ENCODE assay signal across 8 mouse cellular contexts in genomic region chr10:80434233-80434592, GRCm38 (mm10). TPM values are rescaled to one million over a fixed set of nuclear protein-coding genes. Genes with fewer than 3 reads are reported as not detected.
A peak's percentile ranks its signal among the peaks of the same experiment; 100 is the strongest.
DNase-seq lines count a peak whose midpoint lies in the region; ATAC-seq lines count a peak whose summit lies in the region.

No protein-coding gene starts in this region.

- 12% methylated on average over 8 of the region's 8 CpGs for WGBS in kidney, embryonic 15.5 days
- 16% methylated on average over 8 of the region's 8 CpGs for WGBS in embryonic facial prominence, embryonic 10.5 days
- 12% methylated on average over 8 of the region's 8 CpGs for WGBS in intestine, embryonic 15.5 days
- WGBS in midbrain, embryonic 16.5 days: 12% methylated on average over 8 of the region's 8 CpGs

- H3K9me3 ChIP-seq in kidney, embryonic 15.5 days (replicated peaks): no peaks in the 10 kb centered on the region
- H3K9me3 ChIP-seq in embryonic facial prominence, embryonic 10.5 days: no peaks in the 10 kb centered on the region
- no peaks in the 10 kb centered on the region for H3K9me3 ChIP-seq in intestine, embryonic 15.5 days
- H3K9me3 ChIP-seq in midbrain, embryonic 16.5 days (replicated peaks; ENCODE audit: control insufficient read depth, low read length, poor library complexity, severe bottlenecking): no peaks in the 10 kb centered on the region

- no peak for DNase-seq in kidney, adult 8-10 months
- DNase-seq in embryonic facial prominence, embryonic 10.5 days (ENCODE audit: low spot score): no peak
- DNase-seq in cerebellum, postnatal 4 days (ENCODE audit: low spot score in 2 of 2): no peak
- no peak for DNase-seq in gastrocnemius, adult 18-20 months (ENCODE audit: low spot score)
- DNase-seq in cerebellum, postnatal 14 days: no peak

- no peak overlapping the region for H3K9ac ChIP-seq in kidney, embryonic 15.5 days
- H3K9ac ChIP-seq in intestine, embryonic 15.5 days: no peak overlapping the region
- H3K9ac ChIP-seq in midbrain, embryonic 16.5 days (ENCODE audit: low read depth, low read length): no peak overlapping the region

- 0 out of 2 replicates have a peak, but pooled peaks cover 2% of the 10 kb centered on the region for H3K27me3 ChIP-seq in kidney, embryonic 15.5 days
- H3K27me3 ChIP-seq in embryonic facial prominence, embryonic 10.5 days (replicated peaks; ENCODE audit: low read depth, poor library complexity, severe bottlenecking): peaks cover 6% of the 10 kb centered on the region
- H3K27me3 ChIP-seq in intestine, embryonic 15.5 days (replicated peaks): no peaks in the 10 kb centered on the region
- no peaks in the 10 kb centered on the region for H3K27me3 ChIP-seq in midbrain, embryonic 16.5 days (ENCODE audit: control insufficient read depth, insufficient read depth, low read depth, low read length)

- H3K27ac ChIP-seq in kidney, embryonic 15.5 days: peak overlapping the region; percentile 94
- H3K27ac ChIP-seq in embryonic facial prominence, embryonic 10.5 days (replicated peaks): peak overlapping the region; percentile 100
- no peak overlapping the region for H3K27ac ChIP-seq in intestine, embryonic 15.5 days
- peak overlapping the region; percentile 93; the same call in 1 of the 2 replicates for H3K27ac ChIP-seq in midbrain, embryonic 16.5 days (ENCODE audit: low read length)

- H3K4me2 ChIP-seq in kidney, embryonic 15.5 days: peak overlapping the region; percentile 88
- peak overlapping the region; percentile 22; the same call in 1 of the 2 replicates for H3K4me2 ChIP-seq in intestine, embryonic 15.5 days (replicated peaks)
- H3K4me2 ChIP-seq in midbrain, embryonic 16.5 days (ENCODE audit: low read length): 0 out of 2 replicates have a peak overlapping the region, but pooled peaks have one; percentile 20

- H3K36me3 ChIP-seq in kidney, embryonic 15.5 days: peaks cover 16% of the 10 kb centered on the region
- H3K36me3 ChIP-seq in embryonic facial prominence, embryonic 10.5 days (replicated peaks): peaks cover 22% of the 10 kb centered on the region
- peaks cover 12% of the 10 kb centered on the region for H3K36me3 ChIP-seq in intestine, embryonic 15.5 days
- H3K36me3 ChIP-seq in midbrain, embryonic 16.5 days (ENCODE audit: control insufficient read depth, insufficient read depth, low read length): 0 out of 2 replicates have a peak, but pooled peaks cover 4% of the 10 kb centered on the region

- H3K4me1 ChIP-seq in kidney, embryonic 15.5 days: peaks cover 49% of the 10 kb centered on the region
- peaks cover 51% of the 10 kb centered on the region for H3K4me1 ChIP-seq in embryonic facial prominence, embryonic 10.5 days
- H3K4me1 ChIP-seq in intestine, embryonic 15.5 days (replicated peaks): peaks cover 26% of the 10 kb centered on the region
- H3K4me1 ChIP-seq in midbrain, embryonic 16.5 days (ENCODE audit: control insufficient read depth, insufficient read depth, low read length): peaks cover 23% of the 10 kb centered on the region

- peak overlapping the region; percentile 91 for H3K4me3 ChIP-seq in kidney, embryonic 15.5 days (replicated peaks)
- peak overlapping the region; percentile 97 for H3K4me3 ChIP-seq in embryonic facial prominence, embryonic 10.5 days
- H3K4me3 ChIP-seq in intestine, embryonic 15.5 days (replicated peaks): peak overlapping the region; percentile 98
- H3K4me3 ChIP-seq in midbrain, embryonic 16.5 days (ENCODE audit: low read depth, low read length): peak overlapping the region; percentile 18; the same call in 1 of the 2 replicates

- ATAC-seq in kidney, embryonic 15.5 days (replicated peaks; ENCODE audit: low FRiP score): no peak
- ATAC-seq in intestine, embryonic 15.5 days: no peak
- no peak; the same call in 1 of the 2 replicates for ATAC-seq in midbrain, embryonic 16.5 days

RNA-seq across cellular contexts. Expression of gene Tcf3, which starts 0.8 kb away (rescaled TPM):
- 130 and 138 TPM in 2 replicates for polyA plus RNA-seq in kidney, embryonic 15.5 days (2015; fragmentation: Nextera tagmentation; extraction: Ambion mirVana)
- 225 and 235 TPM in 2 replicates for polyA plus RNA-seq in embryonic facial prominence, embryonic 10.5 days (2016; fragmentation: Nextera tagmentation; extraction: Ambion mirVana)
- 91.7 and 94.2 TPM in 2 replicates for polyA plus RNA-seq in intestine, embryonic 15.5 days (2015; fragmentation: Nextera tagmentation; extraction: Ambion mirVana)
- 30.2 and 35.2 TPM in 2 replicates for polyA plus RNA-seq in midbrain, embryonic 16.5 days (2015; fragmentation: Nextera tagmentation; extraction: Ambion mirVana)
- total RNA-seq in gastrocnemius, adult 18-20 months (2021): 10 to 100 TPM; 11.2 to 11.3 TPM

RNA-seq across cellular contexts. Expression of gene Uqcr11, which starts 27.6 kb away (rescaled TPM):
- polyA plus RNA-seq in kidney, embryonic 15.5 days (2015; fragmentation: Nextera tagmentation; extraction: Ambion mirVana): 790 and 798 TPM in 2 replicates
- 615 and 629 TPM in 2 replicates for polyA plus RNA-seq in embryonic facial prominence, embryonic 10.5 days (2016; fragmentation: Nextera tagmentation; extraction: Ambion mirVana)
- polyA plus RNA-seq in intestine, embryonic 15.5 days (2015; fragmentation: Nextera tagmentation; extraction: Ambion mirVana): 890 and 1,161 TPM in 2 replicates
- polyA plus RNA-seq in midbrain, embryonic 16.5 days (2015; fragmentation: Nextera tagmentation; extraction: Ambion mirVana): 455 and 532 TPM in 2 replicates
- total RNA-seq in gastrocnemius, adult 18-20 months (2021): 100 to 1,000 TPM; 831 to 847 TPM

RNA-seq across cellular contexts. Expression of gene Mbd3, which starts 34.9 kb away (rescaled TPM):
- polyA plus RNA-seq in kidney, embryonic 15.5 days (2015; fragmentation: Nextera tagmentation; extraction: Ambion mirVana): 260 and 283 TPM in 2 replicates
- polyA plus RNA-seq in embryonic facial prominence, embryonic 10.5 days (2016; fragmentation: Nextera tagmentation; extraction: Ambion mirVana): 371 and 377 TPM in 2 replicates
- 180 and 201 TPM in 2 replicates for polyA plus RNA-seq in intestine, embryonic 15.5 days (2015; fragmentation: Nextera tagmentation; extraction: Ambion mirVana)
- polyA plus RNA-seq in midbrain, embryonic 16.5 days (2015; fragmentation: Nextera tagmentation; extraction: Ambion mirVana): 174 and 188 TPM in 2 replicates
- 100 to 1,000 TPM; 108 to 127 TPM for total RNA-seq in gastrocnemius, adult 18-20 months (2021)

RNA-seq across cellular contexts. Expression of gene Mex3d, which starts 46.8 kb away (rescaled TPM):
- polyA plus RNA-seq in kidney, embryonic 15.5 days (2015; fragmentation: Nextera tagmentation; extraction: Ambion mirVana): 7.1 and 8.4 TPM in 2 replicates
- polyA plus RNA-seq in embryonic facial prominence, embryonic 10.5 days (2016; fragmentation: Nextera tagmentation; extraction: Ambion mirVana): 6.4 and 7.1 TPM in 2 replicates
- 5.5 and 6.9 TPM in 2 replicates for polyA plus RNA-seq in intestine, embryonic 15.5 days (2015; fragmentation: Nextera tagmentation; extraction: Ambion mirVana)
- 13.6 and 15.0 TPM in 2 replicates for polyA plus RNA-seq in midbrain, embryonic 16.5 days (2015; fragmentation: Nextera tagmentation; extraction: Ambion mirVana)
- 1 to 10 TPM; 4.0 to 4.6 TPM for total RNA-seq in gastrocnemius, adult 18-20 months (2021)

Comparison
In these comparisons a context has a peak if more than half of its experiments do, and no peak if none do; other contexts are left out.
1. H3K4me2 ChIP-seq: peak in every context shown above with its lines; median percentile 88 in kidney, embryonic 15.5 days; 22 in intestine, embryonic 15.5 days; 20 in midbrain, embryonic 16.5 days.
2. H3K4me3 ChIP-seq: peak in every context shown above with its lines; median percentile 98 in intestine, embryonic 15.5 days; 97 in embryonic facial prominence, embryonic 10.5 days; 91 in kidney, embryonic 15.5 days; 18 in midbrain, embryonic 16.5 days.